Mouse (Mus musculus) kidney, postnatal 4 days (tissue): ENCODE measurements around the gene Kif15.

Experiments
- DNase-seq, 2 experiments: peaks; one replicate each; pipeline ENCODE4 v3.0.0; 2021; ENCODE audit warnings: mixed read lengths in 2 of 2

Kif15 gene

DNA sequence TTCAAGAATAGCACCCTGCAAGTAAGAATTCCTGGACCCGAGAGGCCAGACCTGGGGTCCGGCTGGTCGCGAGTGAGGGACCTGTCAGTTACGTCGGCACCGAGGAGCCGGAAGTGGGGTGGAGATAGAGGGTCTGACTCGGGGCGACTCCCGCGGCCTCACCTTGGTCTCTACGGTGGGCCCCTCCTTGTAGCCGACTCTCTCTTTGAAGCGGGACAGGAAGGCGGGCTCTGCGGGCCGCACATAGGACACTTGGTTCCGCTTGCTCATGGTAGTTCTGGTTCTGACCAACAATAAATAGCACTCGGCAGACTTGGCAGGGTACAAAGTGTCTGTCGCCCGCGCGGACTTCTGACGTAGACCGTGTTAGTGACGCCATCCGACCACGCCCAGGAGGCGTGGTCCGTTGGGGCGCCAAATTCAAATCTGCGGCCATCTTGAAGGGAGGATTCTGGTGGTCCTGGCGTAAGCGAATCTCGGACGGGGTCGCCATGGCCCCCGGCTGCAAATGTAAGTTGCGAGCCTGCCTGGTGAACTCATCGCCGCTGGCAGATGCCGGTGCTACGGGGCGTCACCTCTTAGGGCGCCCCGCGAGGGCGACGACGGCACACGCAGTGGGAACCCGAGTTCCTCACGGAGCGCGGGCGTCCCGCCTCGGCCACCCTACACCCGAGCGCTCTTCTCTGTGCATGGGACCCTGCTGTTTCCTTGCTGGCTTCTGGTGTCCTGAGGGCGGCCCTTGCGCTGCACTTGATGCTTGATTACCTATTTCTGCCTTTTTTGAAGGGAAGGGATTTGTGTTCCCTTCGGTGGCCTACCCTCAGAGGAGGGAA lies at the start of gene Kif15, which contains the start of gene 1110059G10Rik:
Gene Kif15, plus strand, starts transcription at position 404 of the 833 bp plus-strand sequence.
Gene 1110059G10Rik, minus strand, starts transcription at position 358 of the 833 bp plus-strand sequence.
- DNase-seq, result peak; percentile 96

DNA sequence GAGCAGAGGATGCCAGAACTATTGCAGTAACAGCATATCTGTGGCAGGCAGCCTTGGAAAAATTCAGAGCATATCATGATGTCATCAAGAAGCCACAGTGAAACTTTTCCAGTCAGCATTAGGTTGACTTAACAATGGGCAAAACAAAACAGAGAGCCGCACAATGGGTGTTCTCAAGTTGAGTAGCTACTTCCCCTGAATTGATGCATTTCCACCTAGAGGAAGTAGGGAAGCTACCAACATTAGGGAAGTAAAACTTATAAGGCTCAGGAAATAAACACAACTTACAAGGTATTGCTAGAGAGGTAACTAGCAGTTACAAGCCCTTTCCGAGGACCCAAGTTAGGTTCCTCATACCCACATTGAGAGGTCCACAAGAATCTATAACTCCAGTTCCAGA lies 49.8 kb upstream of the Kif15 start:
- no peak for DNase-seq

DNA sequence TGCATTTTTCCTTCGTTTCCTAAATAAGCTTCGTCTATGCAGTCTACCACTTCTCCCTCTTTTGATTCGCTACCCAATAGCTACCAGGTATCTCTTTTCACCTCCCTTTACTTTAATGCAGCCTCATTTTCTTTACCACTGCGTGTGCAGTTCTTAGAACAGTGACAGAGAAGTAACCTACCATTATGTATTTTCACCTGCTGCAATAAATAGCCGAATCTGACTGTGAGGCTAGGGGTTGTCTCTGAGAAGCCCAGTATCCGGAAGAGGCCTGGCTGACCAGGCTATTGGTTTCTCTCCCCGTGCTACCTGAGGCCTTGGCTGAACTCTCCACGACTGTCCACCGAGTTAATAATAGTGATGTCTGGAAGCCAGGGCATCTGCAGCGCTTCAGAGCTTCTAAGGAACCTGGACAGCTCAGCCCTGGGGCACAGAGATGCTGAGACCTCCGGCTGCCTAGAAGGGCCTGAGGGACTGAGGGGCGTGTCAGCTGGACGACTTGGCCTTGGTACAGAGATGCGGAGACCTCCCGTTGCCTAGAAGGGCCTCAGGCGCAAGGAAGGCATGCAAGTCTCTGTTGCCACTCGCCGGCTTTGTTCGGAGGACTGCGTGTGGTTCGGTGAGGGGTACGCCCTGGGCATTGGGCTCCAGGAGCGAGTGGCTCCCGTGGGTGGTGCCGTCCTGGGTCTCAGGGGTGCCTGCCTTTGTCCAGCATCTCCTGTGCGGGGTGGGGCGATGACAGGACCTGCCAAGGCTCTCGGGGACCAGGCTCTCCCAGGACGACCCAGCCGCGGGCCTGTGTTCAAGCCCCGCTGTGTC lies 47.9 kb upstream of the Kif15 start:
- peak; percentile 85 to 90 for DNase-seq

DNA sequence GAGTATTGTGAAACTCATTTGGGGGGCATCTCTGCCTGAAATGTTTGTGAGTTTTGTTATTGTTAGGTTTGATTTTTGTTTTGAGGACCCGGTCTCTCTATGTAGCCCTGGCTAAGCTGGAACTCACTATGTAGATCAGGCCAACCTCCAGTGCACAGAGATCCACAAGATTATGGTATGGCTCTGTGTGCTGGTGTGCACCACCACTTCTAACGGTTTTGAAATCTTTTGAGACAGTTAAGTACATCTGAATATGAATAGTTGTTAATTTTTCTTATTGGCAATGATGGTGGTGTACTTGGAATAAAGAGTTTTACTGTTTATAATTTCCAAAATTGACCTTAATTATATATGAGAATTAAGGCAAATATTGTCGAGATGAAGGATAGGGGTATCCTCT lies 28.4 kb upstream of the Kif15 start:
- no peak for DNase-seq

DNA sequence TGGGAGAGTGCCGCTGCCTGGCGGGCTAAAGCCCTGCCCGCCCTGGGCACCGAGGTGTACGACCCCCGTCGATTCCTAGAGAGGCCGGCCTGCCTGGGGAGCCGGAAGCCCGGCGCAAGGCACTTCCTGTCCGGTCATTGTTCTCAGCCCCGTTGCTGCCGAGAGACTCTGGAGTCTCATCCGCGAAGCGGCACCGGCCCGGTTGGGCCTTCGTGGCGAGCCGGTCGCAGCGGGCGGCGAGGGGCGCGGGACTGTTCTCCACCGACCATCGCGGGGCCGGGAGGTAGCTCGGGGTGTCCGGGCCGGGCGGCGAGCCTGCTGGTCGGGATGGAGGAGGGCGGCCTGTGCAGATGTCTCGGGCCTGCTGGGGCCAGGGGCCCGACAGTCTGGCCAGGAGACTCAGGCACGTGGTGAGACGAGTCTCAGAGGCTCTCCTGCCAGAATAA lies 27.9 kb upstream of the Kif15 start, which contains the start of gene Zfp105:
Gene Zfp105, plus strand, starts transcription at position 137 of the 446 bp plus-strand sequence.
- peak; percentile 82 to 90 for DNase-seq

DNA sequence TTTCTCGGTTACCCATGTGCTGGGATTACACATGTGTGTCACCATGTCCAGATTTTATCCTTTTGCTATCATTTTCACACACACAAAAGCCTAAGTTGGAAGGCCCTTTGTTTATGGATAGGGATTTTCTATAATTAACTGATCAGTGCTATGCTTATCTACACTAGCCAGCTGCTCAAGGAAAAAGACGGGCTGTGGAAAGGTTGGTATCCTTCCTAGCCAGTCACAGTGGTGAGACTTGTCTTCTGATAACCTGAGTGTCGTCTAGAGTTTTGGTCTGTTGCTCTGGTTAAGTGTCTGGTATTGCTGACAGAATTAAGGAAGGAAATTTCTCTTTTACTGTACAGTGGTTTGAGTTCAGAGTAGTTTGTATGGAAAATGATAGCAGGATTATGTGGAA lies 21.9 kb upstream of the Kif15 start:
- no peak for DNase-seq

DNA sequence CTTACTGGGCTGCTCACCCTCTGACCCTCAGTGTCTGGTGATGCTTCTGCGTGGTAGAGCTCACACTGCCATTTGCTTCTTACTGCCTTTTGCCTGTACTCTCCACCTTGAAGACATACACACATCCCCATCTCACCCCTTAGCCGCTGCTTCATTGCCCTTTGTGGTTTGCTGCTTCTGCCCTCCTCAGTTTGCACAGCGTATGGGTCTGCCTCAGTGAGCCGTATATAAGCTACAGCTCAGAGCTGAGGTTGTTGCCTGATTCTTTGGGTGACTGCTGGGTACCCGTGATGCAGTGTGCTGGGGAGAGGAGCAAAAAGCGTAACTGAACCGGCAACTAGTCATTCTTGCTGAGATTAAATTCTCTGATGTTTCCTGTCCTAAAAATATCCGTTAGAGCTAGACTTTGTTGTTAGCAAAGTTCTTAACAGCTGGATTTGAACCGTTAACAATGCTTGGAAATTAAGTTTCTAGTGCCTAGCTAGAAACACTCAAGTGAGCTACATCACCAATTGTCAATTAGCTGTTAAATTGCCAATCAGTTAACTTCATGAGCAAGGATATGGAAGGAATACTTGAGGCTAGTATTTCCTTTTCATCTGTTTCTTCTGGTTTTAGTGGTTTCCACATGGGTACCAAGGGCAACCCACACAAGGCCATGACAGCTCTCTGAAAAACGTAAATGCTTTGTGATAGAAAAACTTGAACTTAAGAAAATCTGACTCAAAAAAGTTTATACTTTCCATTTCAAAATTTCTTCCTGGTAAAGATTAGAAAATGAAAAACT lies 47.8 kb downstream of the Kif15 start:
- no peak for DNase-seq

DNA sequence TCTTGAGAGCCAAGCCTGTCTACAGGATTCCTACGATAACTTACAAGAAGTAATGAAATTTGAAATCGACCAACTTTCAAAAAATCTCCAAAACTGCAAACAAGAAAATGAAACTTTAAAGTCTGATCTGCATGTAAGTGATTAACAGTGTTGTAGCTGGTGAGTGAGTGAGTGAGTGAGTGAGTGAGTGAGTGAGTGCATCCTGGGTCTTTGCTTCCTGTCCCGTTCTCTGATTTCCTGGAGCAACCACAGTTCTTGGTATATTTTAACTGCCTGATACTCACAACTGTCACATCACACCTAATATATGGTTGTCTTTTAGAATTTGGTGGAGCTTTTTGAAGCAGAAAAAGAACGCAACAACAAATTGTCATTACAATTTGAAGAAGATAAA lies 48.3 kb downstream of the Kif15 start:
- no peak for DNase-seq

DNA sequence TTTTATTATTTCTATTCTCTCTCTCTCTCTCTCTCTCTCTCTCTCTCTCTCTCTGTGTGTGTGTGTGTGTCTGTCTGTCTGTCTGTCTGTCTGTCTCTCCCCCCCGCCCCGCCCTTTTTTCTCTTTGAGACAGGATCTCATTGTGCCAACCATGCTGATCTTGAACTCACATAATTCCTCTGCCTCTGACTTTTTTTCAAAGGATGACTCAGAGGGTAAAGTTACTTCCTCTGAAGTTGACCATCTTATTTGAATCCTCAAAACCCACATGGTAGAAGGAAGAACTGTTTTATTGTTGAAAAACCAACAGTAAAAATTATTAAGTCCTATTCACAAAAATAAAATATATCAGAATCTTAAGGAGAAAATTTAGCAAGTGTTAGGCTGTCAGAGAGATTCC lies 53.9 kb downstream of the Kif15 start:
- no peak for DNase-seq

DNA sequence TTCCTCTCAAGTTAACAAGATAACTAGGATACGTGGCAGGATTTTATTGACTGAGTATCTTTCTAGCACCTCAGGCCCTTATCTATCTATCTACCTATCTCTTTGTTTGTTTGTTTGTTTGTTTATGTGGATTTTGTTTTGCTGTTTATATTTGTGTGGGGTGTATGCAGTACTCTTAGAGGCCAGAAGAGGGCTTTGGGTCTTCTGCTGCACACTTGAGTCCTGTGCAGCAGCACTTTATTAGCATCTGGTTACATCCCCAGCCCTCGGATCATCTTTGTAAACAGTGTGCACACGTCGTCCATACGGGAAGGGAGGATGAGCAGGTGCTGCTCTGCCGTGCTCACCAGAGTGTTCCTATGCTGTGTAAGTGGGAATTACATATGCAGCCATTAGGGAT lies 55.2 kb downstream of the Kif15 start:
- peak in 1 of 2 experiments; percentile 16 for DNase-seq

DNA sequence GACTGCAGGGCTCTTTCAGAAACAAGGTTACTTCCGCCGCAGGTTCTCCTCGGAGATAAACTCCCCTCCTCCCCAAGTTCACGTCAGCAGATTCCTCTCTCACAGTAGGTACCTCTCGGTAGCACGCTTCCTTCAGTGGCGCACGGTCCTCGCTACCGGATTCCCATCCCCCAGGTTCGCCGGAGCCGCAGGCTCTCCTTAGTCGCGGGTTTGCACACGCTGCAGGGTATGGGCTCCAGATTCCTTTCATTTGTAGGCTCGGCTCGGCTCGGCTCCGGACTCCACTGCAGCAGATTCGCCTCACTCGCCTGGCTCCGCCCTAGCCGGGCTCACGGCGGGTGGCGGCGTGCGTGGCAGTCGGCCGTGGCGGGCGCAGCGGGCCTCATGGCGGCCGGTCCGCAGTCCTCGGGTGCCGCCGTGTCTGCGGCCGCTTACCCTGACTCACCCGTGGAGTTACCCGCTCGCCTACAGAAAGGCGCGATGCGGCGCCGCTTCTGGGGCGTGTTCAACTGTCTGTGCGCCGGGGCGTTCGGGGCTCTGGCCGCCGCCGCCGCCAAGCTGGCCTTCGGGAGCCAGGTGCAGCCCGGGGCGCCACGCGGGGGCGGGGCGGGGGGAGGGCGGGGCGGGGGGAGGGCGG lies 70.3 kb downstream of the Kif15 start, which contains the start of gene Tmem42:
Gene Tmem42, plus strand, starts transcription at position 332 of the 637 bp plus-strand sequence.
- DNase-seq, result peak; percentile 87 to 94

DNA sequence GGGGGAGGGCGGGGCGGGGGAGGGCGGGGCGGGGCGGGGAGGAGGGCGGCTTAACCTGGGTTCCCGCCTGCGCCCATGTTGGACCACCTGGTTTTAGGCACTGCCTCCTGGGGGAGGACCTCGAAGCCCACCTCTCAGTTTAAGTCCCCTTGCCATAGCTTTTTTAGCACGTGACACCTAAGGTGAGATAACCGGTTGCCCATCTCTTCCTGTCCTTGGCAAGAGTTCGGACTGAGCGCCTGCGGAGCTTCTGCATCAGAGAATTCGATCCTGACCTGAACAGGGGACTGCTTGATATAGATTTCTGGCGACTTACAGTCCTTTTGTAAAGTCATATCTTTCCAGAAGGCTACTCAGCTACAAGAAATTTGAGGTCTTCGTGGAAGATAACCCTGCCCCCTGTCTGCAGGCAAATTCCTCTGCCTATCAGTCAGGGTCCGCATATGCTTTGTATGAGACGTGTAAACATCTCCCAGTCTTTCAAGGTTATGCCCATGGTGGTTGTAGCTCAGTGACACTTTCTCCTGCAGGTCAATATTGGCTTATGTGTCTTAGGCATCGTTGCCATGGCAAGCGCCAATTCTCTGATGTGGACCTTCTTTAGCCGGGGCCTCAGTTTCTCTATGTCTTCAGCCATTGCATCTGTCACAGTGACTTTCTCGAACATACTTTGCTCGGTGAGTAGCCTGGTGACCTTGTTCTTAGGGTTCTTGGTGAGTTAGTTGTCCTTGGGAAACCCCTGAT lies 71.0 kb downstream of the Kif15 start:
- peak in 1 of 2 experiments; percentile 2 for DNase-seq

DNA sequence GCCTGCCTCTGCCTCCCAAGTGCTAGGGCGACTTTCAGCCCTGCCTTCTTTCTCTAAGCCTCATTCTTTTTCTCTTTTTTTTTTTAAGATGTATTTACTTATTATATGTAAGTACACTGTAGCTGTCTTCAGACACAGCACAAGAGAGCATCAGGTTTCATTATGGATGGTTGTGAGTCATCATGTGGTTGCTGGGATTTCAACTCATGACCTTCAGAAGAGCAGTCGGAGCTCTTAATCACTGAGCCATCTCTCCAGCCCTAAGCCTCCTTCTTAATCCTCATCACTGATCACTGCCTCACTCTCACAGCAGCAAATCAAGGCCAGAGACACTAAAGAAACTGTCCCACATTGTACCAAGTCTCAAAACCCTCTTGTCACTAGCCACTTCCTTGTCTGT lies 73.4 kb downstream of the Kif15 start:
- DNase-seq, result no peak

DNA sequence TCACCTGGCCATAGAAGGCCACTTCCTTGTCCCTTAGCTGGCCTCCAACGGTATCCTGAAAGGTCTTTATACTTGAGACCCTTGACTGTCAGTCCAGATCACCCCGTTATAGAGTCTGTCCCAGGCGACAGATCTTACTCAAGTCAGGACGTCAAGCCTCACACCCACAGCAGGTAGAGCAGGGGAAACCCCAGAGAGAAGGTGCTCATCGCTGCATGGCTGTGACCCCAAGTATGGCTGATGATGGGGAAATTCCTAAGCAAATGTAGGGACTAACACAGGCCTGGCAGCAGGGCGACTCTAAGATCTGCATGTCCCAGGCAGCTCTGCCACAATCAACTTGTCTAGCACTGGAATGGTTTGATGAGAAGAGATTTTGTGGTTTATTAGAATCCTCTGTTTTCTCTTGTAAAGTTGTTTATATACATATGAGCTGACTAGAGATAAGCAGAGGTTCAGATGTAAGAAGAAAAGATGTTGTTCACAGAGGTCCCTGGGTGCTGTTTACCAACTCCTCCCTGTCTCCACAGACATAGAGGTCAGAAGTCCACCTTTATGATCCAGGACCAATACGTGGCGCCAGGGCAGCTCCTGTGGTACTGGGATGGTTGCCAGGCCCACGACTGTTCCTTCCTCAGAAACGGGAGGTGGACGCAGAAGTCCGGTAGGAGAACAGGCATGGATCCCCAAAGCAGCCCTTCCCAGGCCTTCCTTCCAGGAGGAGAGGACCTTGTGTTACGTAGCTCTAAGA lies 80.8 kb downstream of the Kif15 start:
- no peak for DNase-seq

DNA sequence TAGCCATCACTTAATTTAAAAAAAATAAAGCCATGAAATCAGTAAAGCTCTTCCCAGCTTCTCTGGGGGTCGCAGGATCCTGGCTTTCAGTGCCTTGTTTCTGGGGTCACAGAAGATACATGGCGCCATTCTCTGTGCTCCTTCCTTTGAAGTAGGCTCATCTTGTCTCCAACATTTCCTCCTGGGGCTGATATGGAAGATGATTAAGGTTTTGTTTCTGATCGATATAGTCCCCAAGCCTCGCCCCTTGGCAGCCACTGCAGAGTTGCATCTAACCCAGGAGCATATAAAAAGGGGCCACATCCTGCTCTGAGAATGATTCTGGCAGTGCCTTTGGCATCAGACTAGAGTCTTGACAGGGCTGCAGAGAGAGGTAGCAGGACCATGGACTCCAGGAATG lies 83.6 kb downstream of the Kif15 start, which contains the start of gene Tgm4:
Gene Tgm4, plus strand, starts transcription at position 301 of the 400 bp plus-strand sequence.
- DNase-seq, result no peak

DNA sequence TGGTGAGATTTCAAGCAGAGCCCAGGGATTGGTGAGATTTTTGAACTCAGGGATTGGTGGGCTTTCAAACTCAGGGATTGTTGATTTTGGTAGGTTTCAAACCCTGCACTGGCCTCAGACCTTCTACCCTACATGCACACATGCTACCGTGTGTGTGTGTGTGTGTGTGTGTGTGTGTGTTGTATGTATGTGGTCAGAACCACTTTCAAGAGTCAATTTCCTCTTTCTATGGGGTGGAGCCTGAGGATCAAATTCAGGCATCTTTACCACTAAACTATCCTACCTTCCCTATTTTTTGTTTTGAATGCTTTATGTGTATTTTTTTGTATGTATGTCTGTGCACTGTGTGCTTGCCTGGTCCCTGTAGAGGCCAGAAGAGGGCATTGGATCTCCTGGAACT lies 96.8 kb downstream of the Kif15 start:
- no peak for DNase-seq

DNA sequence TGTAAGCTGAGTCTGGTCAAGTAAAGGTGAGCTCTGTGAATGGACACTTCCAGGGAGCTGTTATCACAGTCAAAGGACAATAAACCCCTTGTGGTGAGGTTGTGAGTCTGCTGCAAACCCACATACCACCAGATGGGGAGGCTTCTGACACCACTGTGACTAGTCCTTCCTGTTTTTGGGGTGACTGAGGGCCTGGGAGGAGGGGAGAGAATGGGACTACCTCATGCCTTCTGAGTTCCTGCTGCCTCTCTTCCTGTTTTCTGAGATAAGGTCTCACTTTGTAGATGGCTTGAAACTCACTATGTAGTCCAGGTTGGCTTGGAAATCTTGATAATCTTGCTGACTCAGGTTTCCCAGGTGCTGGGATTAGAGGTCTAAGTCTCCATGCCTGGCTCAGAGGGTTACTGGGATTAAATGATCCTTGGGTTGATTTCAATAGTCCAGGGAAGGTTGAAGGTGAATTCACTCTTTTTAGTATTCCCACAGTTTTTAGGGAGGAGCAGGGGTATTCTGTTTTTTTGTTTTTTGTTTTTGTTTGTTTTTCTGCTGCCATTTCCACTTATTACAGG lies 108.0 kb downstream of the Kif15 start:
- DNase-seq, result no peak

DNA sequence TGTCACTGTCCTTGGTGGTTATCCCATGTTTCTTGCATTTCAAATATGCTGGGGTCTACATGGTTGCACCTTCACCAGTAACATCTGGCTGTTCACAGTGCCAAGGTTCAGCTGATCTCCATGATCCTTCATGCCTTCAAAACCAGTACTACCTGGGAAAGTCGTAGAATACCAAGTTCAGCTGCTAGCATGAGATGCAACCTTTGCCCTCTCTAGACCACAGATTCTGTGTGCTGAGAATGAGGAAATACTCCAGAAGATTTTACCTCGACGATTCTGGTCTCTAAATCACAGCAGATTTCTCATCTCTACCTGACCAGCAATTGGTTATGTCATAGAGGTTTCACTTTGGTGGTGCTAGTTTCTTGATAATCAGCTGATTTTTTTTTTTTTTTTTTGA lies 109.3 kb downstream of the Kif15 start:
- DNase-seq, result no peak
